Mouse (Mus musculus) intestine, embryonic 14.5 days (tissue): Measurements from ENCODE around the gene Olfr1061. TPM values are rescaled to one million over a fixed set of nuclear protein-coding genes. Genes with fewer than 3 reads are reported as not detected.
"Not testable (repeated sequence)": the region's sequence is repeated elsewhere in the genome, so short reads cannot be mapped to it uniquely, and the experiment has no call there.

Experiments
- ATAC-seq: fragments of 200-750 bp; cut with Nextera tagmentation; replicated peaks from 2 replicates; pipeline ENCODE4 v1.8.0; 2017; ENCODE audit warnings: low read depth, moderate number of reproducible peaks, moderate TSS enrichment, moderate library complexity; ENCODE audit not compliant: low FRiP score, low TSS enrichment
- DNase-seq: peaks from one replicate; pipeline ENCODE4 v3.0.0-alpha.2; 2018; ENCODE audit warnings: low spot score
- H3K27ac ChIP-seq: fragments of 300-500 bp; sonication (generic); 2 replicates; pipeline ENCODE4 v1.5.1; 2014; ENCODE audit warnings: low read depth, mild to moderate bottlenecking, control low read depth
- H3K27me3 ChIP-seq: fragments of 300-500 bp; sonication (generic); replicated peaks from 2 replicates; pipeline ENCODE4 v1.6.1; 2014; ENCODE audit warnings: low read length, control low read depth; ENCODE audit not compliant: control insufficient read depth, insufficient read depth
- H3K36me3 ChIP-seq: fragments of 300-500 bp; sonication (generic); 2 replicates; pipeline ENCODE4 v1.6.1; 2014; ENCODE audit warnings: low read length, control low read depth; ENCODE audit not compliant: control insufficient read depth, insufficient read depth
- H3K4me1 ChIP-seq: fragments of 300-500 bp; sonication (generic); replicated peaks from 2 replicates; pipeline ENCODE4 v1.6.1; 2014; ENCODE audit warnings: low read length, control low read depth, mixed read lengths; ENCODE audit not compliant: control insufficient read depth, insufficient read depth
- H3K4me2 ChIP-seq: fragments of 300-500 bp; sonication (generic); 2 replicates; pipeline ENCODE4 v1.6.1; 2014; ENCODE audit warnings: low read length
- H3K4me3 ChIP-seq: fragments of 300-500 bp; sonication (generic); 2 replicates; pipeline ENCODE4 v1.5.1; 2014; ENCODE audit warnings: low read depth, low read length, control low read depth, mixed read lengths
- H3K9ac ChIP-seq: fragments of 300-500 bp; sonication (generic); 2 replicates; pipeline ENCODE4 v1.6.1; 2014; ENCODE audit warnings: mild to moderate bottlenecking, low read length
- H3K9me3 ChIP-seq: fragments of 300-500 bp; sonication (generic); 2 replicates; pipeline ENCODE4 v1.6.1; 2016; ENCODE audit warnings: low read length, control low read depth; ENCODE audit not compliant: control insufficient read depth
- WGBS: fragments of 180-500 bp; shearing (Covaris S2); extraction: QIAGEN DNeasy Blood & Tissue Kit; methylation state at CpG from one replicate; pipeline ENCODE4 v1.1.7; 2014; 5-methylcytosine and 5-hydroxymethylcytosine counted together
- polyA plus RNA-seq: library from polyadenylated mRNA; unstranded; fragments of >200 nt; fragmentation: Nextera tagmentation; extraction: Ambion mirVana; gene quantifications from 2 replicates; pipeline ENCODE4 v1.2.1, GENCODE M21; 2014

Gene Olfr1061
- not detected in 2 replicates for polyA plus RNA-seq

- Histone ChIP-seq H3K27me3 (no peaks in the 10 kb centered on the region), H3K9me3 (no peaks in the 10 kb centered on the region), H3K9ac (no peak within 1 kb of the TSS), H3K27ac (no peak within 1 kb of the TSS), H3K4me1 (no peaks in the 10 kb centered on the region), H3K4me2 (no peak within 1 kb of the TSS), H3K4me3 (no peak within 1 kb of the TSS), H3K36me3 (no peaks in the 10 kb centered on the region)
- ATAC-seq = no peak
- no peak for DNase-seq
- 87% methylated on average over 1 of the region's 1 CpGs for WGBS
These were observed at the start of gene Olfr1061 for GRCm38 (mm10) chr2:86413950-86414349. TSS of gene Olfr1061 (minus strand) at chr2:86414050.

DNA sequence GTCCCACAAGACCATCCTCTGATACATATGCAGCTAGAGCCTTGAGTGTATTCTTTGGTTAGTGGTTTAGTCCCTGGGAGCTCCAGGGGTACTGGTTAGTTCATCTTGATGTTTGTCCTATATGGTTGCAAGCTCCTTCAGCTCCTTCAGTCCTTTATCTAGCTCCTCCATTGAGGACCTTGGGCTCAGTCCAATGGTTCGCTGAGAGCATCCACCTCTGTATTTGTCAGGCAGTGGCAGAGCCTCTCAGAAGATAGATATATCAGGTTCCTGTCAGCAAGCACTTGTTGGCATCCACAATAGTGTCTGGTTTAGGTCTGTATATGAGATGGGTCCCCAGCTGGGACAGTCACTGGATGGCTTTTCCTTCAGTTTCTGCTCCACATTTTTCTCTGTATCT, 46.6 kb upstream of the Olfr1061 start:
- Histone ChIP-seq H3K9me3 (no peaks in the 10 kb centered on the region), H3K36me3 (no peaks in the 10 kb centered on the region), H3K4me2 (no peak overlapping the region), H3K27me3 (no peaks in the 10 kb centered on the region), H3K27ac (no peak overlapping the region), H3K9ac (no peak overlapping the region), H3K4me1 (no peaks in the 10 kb centered on the region), H3K4me3 (no peak overlapping the region)
- 95% methylated on average over 1 of the region's 1 CpGs for WGBS
- no peak for ATAC-seq
- no peak for DNase-seq

GRCm38 (mm10) chr2:86456169-86456568, 42.3 kb upstream of the Olfr1061 start, which contains the start of gene Olfr1066:
TSS of gene Olfr1066 (minus strand) at chr2:86456269.
- DNase-seq = no peak
- no peak for ATAC-seq
- Histone ChIP-seq H3K9me3 (no peaks in the 10 kb centered on the region), H3K4me1 (no peaks in the 10 kb centered on the region), H3K27ac (no peak within 1 kb of the TSS), H3K4me2 (no peak within 1 kb of the TSS), H3K27me3 (no peaks in the 10 kb centered on the region), H3K4me3 (no peak within 1 kb of the TSS), H3K9ac (no peak within 1 kb of the TSS), H3K36me3 (no peaks in the 10 kb centered on the region)
- 87% methylated on average over 1 of the region's 1 CpGs for WGBS

DNA sequence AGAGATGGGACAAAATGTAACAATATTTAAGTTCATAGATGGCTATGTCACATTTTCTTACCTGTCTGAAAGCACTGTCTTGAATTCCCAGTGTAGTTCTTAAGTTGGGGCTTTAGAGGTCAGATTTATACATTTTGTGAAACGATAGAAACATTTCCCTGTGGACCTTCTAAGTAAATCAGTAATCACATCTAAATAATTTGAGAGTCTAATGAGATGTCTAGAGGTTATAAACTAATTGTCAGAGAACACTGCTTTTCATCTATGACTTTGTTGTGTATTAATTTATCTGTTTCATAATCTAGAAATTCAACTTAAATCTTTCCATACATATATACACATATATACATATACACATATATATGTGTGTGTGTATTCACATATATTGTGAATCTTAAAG, 36.6 kb upstream of the Olfr1061 start, which contains the start of gene Olfr1065:
Olfr1065 (minus strand) TSS at position 101 of the 400 bp plus-strand sequence.
- H3K9me3 ChIP-seq, H3K4me2 ChIP-seq, H3K36me3 ChIP-seq, H3K4me3 ChIP-seq, H3K27me3 ChIP-seq, DNase-seq, ATAC-seq, H3K27ac ChIP-seq, H3K9ac ChIP-seq, H3K4me1 ChIP-seq: not testable (repeated sequence)
- WGBS = no CpG with 5 or more reads among the region's 1 CpGs

- WGBS = 69% methylated on average over 1 of the region's 1 CpGs
- not testable (repeated sequence) for H3K27ac ChIP-seq, H3K9me3 ChIP-seq, H3K36me3 ChIP-seq, H3K27me3 ChIP-seq, H3K4me1 ChIP-seq, H3K4me2 ChIP-seq, H3K9ac ChIP-seq, H3K4me3 ChIP-seq, ATAC-seq, DNase-seq
These were observed 28.3 kb upstream of the Olfr1061 start for GRCm38 (mm10) chr2:86442101-86442500.

DNA sequence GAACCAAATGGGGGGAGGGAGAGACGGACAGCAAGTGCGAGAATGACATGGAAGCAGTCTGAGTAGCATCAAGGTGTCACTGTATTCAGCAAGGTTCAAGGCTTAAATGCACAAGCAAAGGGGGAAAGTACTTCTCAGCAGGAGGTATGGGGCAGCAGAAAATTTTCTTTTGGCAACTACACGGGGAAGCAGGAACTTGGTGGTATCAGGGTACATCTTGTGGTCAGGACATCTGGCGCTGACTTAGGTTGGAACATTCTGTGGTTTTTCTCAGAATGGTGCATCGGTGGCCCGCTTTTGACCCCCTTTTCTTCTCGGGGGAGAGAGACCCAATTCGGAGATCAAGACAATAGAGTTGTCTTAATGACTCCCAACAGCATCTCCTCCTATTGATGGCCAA, 14.7 kb upstream of the Olfr1061 start:
- H3K27me3 ChIP-seq, H3K27ac ChIP-seq, DNase-seq, H3K4me3 ChIP-seq, H3K9me3 ChIP-seq, ATAC-seq, H3K9ac ChIP-seq, H3K36me3 ChIP-seq, H3K4me1 ChIP-seq, H3K4me2 ChIP-seq: not testable (repeated sequence)
- 86% methylated on average over 8 of the region's 8 CpGs for WGBS

DNA sequence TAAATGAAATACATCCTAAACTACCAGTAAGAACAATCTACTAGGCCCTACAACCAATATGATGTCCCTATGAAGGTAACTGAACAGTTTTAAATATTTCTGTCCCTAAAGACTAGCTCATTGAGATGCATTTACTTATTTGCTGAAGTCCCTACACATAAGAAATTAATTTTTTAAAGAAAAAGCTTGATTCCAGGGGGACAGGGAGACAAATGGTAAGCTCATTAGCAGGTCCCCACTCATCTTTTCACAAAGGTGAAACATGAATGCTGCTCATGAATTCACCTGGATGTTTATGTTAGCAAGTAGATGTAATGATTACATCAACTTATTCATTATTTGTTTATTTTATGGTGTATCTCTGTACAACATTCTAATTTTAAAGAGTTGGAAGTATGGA, 12.8 kb upstream of the Olfr1061 start, which contains the start of gene Olfr1062:
Olfr1062 (minus strand) TSS at position 101 of the 400 bp plus-strand sequence.
- H3K27me3 ChIP-seq, H3K27ac ChIP-seq, H3K9me3 ChIP-seq, H3K36me3 ChIP-seq, H3K9ac ChIP-seq, H3K4me3 ChIP-seq, DNase-seq, H3K4me1 ChIP-seq, ATAC-seq, H3K4me2 ChIP-seq: not testable (repeated sequence)

DNA sequence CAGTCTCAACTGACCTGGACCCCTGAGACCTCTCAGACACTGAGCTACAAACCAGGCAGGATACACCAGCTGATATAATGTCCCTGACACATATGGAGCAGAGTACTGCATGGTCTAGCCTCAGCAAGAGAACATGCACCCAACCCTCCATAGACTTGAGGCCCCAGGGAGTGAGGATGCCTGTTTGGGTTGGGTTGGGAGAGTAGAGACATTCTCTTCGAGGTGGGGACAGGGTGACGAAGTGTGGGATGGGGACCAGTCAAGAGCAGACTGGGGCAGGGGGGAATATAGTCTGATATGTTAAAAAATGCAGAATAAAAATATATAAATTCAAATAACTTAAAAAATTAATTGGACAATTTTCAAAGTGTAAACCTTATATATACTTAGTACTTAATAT, 18.7 kb downstream of the Olfr1061 start:
- DNase-seq (no peak), ATAC-seq (no peak)
- Histone ChIP-seq H3K4me2 (no peak overlapping the region), H3K4me1 (no peaks in the 10 kb centered on the region), H3K4me3 (no peak overlapping the region), H3K27ac (no peak overlapping the region), H3K9me3 (no peaks in the 10 kb centered on the region), H3K9ac (no peak overlapping the region), H3K27me3 (no peaks in the 10 kb centered on the region), H3K36me3 (no peaks in the 10 kb centered on the region)
- WGBS = 89% methylated on average over 2 of the region's 2 CpGs

GRCm38 (mm10) chr2:86388461-86388860, 25.4 kb downstream of the Olfr1061 start, which contains the start of gene Olfr1058:
TSS of gene Olfr1058 (minus strand) at chr2:86388561.
- H3K4me3 ChIP-seq, H3K36me3 ChIP-seq, H3K9ac ChIP-seq, H3K4me2 ChIP-seq, ATAC-seq, H3K9me3 ChIP-seq, H3K27ac ChIP-seq, DNase-seq, H3K27me3 ChIP-seq, H3K4me1 ChIP-seq: not testable (repeated sequence)
